Mouse (Mus musculus): ENCODE results near the gene Shank2.

Shank2 gene

DNA sequence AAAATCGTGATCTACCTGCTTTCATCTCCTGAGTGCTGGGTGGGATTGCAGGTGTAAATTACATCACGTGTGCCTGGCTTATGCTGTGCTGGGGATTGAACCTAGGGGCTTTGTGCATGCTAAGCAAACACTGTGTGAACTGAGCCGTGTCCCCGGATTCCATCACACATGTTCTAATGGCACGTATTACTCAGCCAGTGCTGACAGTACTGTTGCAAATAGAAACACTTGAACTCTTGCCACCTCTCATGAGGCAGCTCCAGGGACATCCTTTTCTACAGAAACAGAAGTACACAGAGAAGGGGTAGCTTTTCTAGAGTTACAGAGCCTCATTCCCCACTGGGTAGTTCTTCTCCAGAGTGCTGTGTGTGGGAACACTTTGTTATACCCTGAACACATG, 168.5 kb downstream of the Shank2 start:
- no peak for DNase-seq (ENCODE audit: low spot score)

DNA sequence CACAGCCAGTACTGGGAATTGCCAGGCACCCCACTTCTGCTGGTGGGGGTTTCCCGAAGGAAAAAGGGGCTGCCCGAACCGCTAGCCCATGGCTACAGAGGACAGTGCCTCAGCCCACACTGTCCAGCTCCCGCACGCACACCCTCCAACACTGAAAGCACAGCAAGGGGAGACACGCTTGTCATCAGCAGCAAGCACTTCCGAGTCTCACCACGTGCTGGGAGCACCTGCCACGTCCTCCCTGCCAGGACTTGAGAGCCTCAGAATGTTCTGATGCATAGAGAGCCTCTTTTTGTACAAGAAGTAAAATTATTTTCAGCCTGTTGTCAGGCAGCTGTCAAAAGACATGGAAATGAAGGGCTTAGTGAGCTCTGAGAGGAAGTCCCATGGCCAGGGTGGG, 169.0 kb downstream of the Shank2 start:
- no peak for DNase-seq (ENCODE audit: low spot score)

DNA sequence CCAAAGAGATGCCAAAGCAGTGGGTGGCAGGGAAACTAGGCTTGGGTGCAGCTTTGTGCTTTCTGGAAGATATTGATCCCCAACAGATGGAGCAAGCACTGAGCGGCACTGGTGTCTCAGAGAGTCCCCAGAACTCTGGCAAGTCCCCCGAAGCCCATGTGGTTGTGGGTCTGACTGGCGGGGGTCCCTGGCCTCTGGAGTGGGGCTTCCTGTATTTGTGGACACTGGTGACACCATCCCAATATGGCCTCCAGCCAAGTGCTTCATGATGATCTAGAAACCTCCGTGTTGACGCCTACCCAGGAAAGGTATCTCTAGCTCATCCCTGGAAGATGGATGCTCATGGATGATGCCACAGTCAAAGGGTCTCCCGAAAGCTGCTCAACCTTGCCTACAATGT, 172.1 kb downstream of the Shank2 start:
- no peak for DNase-seq (ENCODE audit: low spot score)

DNA sequence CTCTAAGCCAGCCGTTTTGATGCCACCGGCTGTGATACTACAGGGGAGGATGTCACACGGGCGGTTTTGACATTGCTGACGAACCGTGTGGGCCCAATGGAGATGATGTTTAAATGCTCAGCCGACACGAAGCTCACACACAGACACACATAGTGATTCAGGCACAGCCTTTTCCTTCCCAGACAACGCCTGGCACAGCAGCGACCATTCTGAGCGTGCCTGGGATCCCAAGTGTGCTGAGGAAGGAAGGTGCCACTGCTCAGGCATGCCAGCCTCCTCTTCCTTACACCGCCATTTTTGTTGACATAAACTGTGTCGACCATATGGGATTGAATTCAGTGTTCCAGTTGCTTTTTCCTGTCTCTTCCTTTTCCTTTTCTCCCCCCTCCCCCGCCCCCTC, 172.6 kb downstream of the Shank2 start:
- DNase-seq (ENCODE audit: low spot score), result no peak

DNA sequence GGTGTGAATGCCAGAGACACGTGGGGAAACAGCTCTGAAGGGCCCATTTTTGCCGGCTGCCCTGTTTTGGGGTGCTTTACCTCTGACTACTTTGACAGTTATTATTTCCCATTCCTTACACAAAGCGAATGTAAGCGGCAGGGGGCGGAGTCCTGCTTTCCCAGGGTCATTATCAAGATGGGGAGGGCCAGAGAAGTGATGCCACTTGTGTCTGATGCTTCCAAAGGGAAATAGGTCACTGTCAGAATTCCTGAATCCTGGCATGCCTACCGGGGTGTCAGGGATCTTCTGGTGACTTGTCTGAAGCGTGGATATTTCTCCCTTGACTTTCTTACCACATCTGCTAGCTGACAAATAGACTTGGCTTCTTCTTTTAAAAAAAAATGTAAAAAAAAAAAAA, 173.3 kb downstream of the Shank2 start:
- no peak for DNase-seq (ENCODE audit: low spot score)

DNA sequence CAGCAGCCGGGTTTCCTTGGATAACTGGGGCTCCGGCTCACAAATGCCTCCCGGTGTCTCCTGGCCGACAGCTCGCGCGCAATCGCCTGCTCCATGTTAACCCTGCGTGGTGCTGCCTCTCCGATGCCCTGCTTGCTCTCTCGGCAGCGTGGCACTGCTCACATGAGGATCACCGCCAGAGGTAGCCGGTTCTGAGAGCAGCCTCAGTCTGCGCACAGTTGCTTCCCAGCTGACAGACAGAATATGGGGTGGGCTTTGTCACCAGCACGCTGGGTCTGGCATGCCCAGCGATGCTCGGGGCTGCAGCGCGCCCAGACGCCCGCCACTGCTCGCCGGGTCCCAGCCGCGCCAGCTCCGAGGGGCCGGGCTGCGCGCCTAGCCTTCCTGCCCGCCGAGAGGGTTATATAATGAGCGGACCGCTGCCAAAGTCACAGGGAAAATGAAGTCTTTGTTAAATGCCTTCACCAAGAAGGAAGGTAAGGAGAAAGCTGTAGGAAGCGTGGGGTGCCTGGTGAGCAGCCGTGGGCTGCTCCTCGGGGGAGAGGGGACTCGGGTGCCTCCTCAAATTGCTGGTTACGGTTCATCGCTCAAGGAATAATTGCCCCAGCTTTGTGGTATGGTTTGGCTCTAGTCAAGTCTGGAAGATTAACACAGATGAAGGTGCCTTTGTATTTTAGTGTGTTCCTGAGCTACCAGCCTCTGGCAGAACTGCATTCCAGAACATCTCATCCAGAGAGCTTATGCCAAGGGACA, 173.9 kb downstream of the Shank2 start:
- DNase-seq (ENCODE audit: low spot score), result no peak

DNA sequence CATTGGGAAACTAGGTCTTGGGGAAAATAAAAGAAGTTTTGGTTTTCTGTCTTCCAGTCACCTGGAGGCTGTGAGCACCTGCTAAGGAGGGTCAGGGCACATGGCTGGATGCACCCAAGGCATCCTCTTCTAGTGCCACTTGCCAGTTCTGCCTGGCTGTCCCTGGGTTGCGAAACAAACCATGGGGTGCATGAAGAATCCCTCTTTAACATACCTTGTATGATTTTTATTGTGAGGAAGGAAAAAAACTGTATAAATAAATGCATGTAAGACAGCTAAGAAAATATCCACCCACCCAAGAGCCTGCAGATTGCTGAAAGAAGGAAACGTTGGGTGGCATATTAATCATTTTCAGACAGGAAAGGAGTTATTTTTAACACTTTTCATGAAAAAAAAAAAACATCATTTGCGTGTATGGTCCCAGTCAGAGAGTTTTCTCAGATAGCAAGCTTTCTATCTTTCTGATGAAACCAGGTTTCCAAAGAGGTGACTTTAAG, 174.6 kb downstream of the Shank2 start:
- no peak for DNase-seq (ENCODE audit: low spot score)

DNA sequence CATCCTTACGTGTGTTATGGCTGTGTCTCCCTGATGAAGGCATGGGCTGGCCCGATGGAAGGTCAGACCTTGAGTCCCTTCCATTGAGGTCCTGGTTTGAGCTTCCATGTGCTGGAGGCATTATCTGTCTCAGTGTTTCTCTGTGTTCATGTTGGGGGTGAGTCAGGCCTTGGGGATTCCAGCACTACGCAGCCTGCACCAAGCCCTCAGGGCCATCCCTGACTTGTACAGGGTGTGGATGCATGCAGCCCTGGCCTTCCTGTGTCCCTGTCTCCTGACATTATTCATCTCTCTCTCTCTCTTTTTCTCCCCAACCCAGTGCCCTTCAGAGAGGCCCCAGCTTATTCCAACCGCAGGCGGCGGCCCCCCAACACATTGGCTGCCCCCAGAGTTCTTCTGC, 177.7 kb downstream of the Shank2 start:
- DNase-seq (ENCODE audit: low spot score), result no peak

DNA sequence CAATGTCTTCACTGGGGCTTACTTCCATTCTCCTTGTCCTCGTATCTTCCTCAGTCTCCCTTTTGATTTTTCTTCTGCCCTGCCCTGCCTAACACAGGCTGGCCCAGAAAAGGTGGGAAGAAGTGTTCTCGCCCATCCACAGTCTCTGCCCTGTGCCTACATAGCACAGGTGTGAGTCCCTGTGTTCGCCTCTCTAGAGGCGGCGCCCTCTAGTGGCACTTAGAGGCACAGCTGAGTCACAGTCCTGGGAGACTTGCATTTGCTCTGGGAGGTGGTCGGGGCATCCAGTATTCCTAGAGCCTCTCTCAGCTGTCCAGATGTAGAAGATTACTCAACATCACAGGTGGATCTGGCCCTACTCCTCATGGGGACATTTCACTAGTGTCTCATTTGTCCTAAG, 179.2 kb downstream of the Shank2 start:
- DNase-seq (ENCODE audit: low spot score), result no peak

DNA sequence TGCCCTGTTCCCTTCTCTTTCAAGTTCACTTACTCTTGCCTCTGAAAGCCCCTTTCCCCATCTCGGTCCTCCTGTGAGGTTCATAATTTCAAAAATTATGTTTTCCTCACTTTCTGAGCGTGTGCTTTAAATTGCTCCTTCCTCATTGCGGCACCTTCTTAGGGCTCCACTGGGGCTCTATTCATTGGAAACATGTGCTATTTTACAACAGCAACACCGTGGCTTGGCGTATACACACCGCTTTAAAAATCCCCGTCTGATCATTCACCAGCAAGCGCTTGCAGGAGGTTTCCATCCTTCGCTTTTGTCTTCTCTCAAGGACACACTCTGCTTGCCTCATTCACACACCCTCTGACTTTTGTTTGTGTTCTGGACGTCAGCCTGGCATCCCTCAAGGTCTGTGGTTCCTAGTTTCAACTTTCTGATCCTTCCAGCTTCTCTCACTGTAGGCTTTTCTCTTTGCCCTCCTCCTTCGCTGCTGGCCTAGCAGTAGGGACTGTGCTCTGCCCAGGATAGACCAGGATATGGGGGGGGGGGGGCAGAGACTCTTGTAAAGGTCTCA, 186.2 kb downstream of the Shank2 start:
- DNase-seq (ENCODE audit: low spot score), result peak; percentile 69

DNA sequence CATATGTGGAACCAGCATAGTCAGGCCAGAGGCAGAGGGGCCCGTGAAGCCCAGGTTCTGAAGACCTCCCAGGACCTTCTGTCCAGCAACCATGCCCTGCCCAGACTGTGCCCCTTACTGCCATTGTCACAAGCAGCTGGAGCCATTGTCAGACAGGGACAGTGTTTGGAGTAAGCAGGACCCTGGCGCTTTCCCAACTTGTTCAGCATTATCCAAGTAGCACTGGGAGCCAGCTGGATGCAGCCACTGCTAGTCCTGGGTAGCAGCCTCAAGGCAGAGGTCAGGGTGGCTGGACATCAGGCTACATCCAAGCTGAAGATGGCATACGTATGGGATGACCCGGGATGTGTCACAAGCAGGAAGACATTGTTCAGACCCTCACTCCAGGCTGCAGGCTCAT, 187.7 kb downstream of the Shank2 start:
- DNase-seq (ENCODE audit: low spot score), result no peak

DNA sequence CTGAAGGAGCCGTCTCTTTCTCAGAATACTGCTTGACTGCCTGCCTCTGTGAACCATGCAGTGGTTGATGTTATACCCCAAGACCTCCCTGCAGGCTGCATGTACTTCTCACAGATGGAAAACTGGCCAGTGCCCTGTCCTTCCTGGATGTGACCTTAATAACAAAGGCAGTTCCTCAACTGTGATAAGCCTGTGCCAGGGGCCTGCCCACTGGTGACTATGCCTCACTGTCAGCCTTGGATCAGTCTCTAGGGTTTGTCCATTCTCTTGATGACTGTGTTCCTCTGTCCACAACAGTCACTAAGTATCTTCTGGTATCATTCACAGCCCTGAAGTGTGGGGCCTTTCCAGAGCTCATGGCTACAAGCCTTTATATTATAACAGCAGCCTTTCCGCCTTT, 196.8 kb downstream of the Shank2 start:
- no peak for DNase-seq (ENCODE audit: low spot score)

DNA sequence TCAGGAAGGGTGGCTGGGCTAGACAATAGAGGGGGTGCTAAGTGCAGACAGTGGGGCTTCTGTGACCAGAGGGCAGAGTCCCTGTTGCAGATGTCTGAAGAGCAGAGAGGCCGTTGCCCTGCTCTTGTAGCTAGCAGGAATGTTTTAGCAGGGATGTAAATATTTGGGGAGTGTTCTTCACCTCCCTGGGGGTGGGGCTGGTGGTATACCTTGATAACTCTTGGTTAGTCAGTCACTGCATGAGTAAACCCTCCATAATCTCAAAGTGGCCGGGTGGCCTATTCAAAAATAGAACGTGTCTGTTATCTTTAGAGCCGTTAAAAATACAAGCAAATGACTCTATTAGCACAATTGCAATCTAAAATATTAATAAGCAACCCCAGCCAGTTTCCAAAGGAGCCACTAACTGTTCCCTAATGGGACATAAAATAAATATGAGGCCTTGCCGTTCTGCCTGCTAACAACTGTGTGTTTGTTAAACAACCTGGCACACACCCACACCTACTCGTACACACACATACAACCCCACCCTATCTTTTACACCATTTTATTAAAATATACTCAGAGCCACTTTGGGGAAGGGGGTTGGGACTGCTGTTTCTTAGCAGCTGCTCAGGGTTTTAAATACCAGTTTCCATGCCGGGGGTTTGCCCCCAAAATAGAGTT, 200.4 kb downstream of the Shank2 start:
- DNase-seq (ENCODE audit: low spot score), result no peak

DNA sequence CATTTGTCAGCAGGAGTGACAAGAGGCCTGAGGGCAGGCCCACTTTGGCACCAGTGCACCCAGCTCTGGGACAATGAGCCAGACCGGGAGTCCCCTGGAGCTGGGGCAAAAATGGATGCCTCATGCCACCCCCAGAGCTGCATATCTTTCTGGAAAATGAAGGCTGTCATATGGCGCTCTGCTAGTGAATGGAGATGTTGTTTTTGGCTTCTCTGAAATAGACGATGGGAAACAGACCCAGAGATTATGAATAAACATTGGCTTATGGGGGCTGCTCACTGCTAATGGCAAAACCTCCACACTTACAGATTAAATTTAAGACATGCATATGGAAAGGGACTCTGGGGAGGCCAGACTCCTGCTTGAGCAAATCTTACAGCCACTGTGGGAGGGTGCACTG, 202.6 kb downstream of the Shank2 start:
- DNase-seq (ENCODE audit: low spot score), result no peak

DNA sequence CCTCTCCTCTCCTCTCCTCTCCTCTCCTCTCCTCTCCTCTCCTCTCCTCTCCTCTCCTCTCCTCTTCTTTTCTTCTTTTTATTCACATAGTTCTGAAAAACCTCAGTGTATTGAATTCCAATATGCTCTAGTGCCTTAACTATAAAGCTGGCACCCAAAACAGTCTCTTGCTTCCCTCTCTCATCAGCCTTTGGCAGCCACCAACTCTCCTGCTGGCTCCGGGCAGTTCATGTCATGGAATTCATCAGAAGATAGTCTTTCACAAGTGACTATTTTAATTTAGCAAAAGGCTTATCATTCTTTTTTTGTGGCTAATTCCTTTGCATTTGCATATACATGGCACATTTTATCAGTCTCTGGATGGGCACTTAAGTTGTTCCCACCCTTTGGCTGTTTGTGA, 203.4 kb downstream of the Shank2 start:
- DNase-seq (ENCODE audit: low spot score), result no peak

DNA sequence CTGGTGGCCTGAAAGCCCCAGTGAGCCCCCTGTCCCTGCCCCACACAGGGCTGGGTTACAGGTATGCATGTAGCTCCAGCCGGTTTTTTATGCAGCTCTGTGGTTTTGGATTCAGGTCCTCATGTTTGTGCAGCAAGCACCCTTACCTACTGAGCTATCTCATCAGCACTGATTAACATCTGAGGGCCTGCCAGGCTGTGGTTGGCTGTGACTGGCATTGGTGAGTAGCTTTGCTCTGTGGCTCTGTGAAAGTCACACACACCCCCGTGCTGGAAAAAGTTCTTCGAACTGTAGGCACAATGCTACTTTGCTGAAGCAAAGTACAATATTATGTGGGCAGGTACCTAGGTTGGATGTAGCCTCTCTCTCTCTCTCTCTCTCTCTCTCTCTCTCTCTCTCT, 204.1 kb downstream of the Shank2 start:
- no peak for DNase-seq (ENCODE audit: low spot score)

DNA sequence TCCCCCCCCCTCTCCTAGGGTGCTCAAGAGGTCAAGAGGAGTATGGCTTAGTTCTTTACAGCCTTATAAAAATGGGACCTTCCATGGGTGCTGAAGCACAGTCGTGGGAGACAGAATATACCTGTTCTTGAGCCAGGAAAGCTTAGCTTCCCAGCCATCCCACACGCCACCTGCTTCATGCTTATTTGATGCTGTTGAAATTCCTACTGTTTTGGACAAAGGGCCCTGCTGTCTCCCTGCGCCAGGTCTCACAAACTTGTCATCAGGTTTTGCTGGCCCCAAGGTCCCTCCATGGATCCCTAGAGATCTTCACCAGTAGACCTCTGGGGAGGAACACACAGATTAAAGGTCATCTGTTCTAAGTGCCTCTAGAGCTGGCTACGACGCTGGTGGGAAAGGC, 204.5 kb downstream of the Shank2 start:
- no peak for DNase-seq (ENCODE audit: low spot score)

DNA sequence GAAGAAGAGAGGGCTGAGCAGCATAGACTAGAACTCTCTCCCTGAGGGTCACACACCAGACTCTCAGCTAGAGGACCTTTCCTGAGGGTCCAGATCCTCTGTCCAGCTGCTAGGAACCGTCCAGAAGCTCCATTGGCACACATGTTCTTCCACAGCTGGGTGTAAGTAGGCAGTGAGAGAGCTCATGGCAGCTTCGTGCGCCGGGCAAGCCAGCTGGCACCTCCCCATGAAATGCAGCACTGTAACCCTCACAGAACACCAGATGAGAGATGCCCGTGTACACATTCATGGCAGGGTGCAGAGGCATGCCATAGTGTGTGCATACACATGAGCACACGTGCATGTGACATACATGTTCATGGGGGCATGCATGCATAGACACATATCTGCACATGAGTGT, 205.4 kb downstream of the Shank2 start:
- DNase-seq (ENCODE audit: low spot score), result no peak

DNA sequence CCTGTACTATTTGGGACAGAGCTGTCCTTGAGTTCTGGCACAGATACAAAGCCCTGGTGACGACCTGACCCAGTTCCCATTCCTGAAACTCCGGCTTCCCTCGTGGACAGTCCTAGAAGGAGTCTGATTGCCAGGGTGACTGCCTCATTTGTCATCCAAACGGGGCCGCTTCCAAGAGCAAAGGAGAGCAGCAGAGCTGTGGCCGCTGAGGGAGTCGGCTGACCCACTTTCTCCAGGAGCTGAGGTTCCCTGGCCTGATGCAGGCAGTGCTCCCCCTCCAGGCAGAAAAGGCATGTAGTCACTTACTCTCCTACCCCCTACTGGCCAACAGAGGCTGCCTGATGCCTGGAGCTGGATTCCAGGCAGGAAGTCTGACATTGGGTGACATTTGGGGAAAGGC, 206.1 kb downstream of the Shank2 start:
- DNase-seq (ENCODE audit: low spot score), result peak; percentile 63

DNA sequence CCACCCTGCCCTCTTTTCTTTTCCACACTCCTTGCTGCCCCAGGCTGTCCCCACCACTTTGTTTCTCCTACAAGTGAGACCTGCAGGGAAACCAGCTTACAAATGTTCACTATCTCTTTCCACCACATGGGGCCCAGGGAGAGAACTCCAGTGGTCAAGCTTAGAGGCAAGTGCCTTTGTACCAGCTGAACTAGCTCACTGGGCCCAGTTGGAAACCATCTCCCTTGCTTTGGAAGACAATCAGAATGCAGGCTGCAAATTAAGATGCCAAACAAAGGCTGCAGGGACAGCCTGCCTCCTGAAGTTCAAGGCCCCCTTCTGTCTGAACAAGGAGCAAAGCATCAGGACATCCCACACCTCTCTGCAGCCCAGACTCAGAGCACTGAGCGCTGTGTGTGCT, 206.9 kb downstream of the Shank2 start:
- DNase-seq (ENCODE audit: low spot score), result no peak

DNA sequence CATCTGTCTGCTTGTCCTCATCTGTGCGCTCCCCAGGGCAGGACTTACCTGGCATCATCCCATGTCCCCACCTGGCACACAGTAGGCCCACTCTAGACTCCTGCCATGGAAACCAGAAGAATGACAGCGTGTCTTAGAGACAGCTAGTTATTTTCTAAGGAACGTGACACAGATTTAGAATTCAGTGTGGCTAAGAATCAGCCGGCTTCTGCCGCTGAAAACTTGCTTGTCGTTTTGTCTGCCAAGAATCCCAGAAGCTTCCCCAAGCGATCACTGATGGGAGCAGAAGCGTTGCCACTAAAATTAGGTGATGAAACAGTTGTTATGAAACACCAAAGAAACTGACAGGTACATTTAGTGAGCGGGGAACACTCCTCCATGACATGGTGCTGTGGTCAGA, 208.8 kb downstream of the Shank2 start:
- no peak for DNase-seq (ENCODE audit: low spot score)

DNA sequence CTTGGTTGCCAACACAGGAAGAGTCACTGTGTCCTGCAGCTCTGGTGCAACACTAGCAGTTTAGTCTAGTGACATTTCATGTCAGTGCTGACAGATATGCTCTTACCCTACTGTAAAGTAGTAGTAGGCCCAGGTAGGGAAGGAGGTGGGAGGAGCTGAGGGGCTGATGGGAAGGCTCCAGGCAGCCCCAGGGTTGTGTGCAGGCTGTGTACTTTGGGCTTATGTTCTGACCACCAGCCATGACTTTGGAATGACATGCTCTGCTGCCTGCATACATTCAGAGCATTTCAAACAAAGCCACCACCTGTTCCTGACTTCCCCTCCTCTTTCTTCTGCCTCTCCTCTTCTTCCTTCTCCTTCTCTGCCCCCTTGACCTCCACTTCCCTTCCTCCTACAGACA, 211.0 kb downstream of the Shank2 start:
- no peak for DNase-seq (ENCODE audit: low spot score)

DNA sequence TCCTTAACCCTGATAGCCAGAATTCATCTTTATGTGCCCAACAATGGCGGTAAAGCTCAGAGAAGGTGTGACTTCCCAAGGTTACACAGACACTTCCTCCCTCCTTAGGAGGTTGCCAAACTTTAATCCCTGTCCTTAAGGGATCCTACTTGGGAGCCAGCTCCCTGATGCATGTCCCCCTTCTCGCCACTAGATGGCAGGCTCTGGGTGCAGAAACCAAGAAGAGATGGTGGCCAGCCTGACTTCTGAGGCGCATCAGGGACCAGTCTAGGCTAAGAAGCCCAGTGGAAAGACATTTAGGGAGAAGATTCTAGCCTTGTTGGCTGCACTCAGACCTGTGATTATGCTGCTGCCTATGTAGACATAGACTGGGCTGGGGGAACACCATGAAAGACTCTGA, 215.5 kb downstream of the Shank2 start:
- DNase-seq (ENCODE audit: low spot score), result peak; percentile 21

DNA sequence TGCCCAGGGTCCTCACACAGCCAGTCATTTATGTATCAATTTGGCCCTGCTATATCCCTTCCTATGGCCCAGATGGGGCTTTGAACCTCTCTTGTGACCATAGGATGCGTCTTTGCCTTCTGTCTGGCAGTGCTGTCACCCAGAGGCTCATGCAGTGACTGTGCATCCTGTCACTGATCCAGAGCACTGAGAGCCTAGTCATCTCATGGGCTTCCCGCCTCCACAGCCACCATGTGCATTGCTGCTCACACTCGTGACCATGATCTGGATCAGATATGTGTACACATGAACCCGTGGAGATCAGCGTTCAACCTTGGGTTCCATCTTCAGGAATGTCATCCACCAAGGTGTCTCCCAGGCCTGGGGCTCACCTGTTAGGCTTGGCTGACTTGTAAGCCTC, 227.0 kb downstream of the Shank2 start:
- no peak for DNase-seq (ENCODE audit: low spot score)

All from ovary, adult 18-20 months (tissue).